Mouse (Mus musculus): Measurements from ENCODE around the gene Calhm2. TPM values are rescaled to one million over a fixed set of nuclear protein-coding genes. Genes with fewer than 3 reads are reported as not detected.
A peak's percentile ranks its signal among the peaks of the same experiment; 100 is the strongest.

The Calhm2 gene
- polyA plus RNA-seq, 1 experiment from 2014 or later = 0.71 TPM

GRCm38 (mm10) chr19:47178001-47178400 is 39.9 kb upstream of the Calhm2 start:
- Histone ChIP-seq H3K27ac (ENCODE audit: low read depth, low read length) (no peak overlapping the region), H3K4me1 (replicated peaks; ENCODE audit: control insufficient read depth, insufficient read depth, low read length) (peaks cover 6% of the 10 kb centered on the region; the same call in 1 of the 2 replicates), H3K36me3 (ENCODE audit: control insufficient read depth, insufficient read depth, low read length) (no peaks in the 10 kb centered on the region), H3K4me2 (ENCODE audit: low read depth, low read length, severe bottlenecking) (peak overlapping the region; percentile 100), H3K4me3 (ENCODE audit: low read depth, low read length) (peak overlapping the region; percentile 65), H3K9me3 (ENCODE audit: control insufficient read depth, low read length) (no peaks in the 10 kb centered on the region; the same call in 1 of the 2 replicates), H3K9ac (ENCODE audit: low read length) (no peak overlapping the region), H3K27me3 (ENCODE audit: control insufficient read depth, insufficient read depth, low read length) (peaks cover 33% of the 10 kb centered on the region)
- DNase-seq (ENCODE audit: low spot score) (no peak), ATAC-seq (replicated peaks; ENCODE audit: low FRiP score) (peak; percentile 26; the same call in 1 of the 2 replicates)
- WGBS = 19% methylated on average over 10 of the region's 10 CpGs

GRCm38 (mm10) chr19:47176916-47177505 is 38.9 kb upstream of the Calhm2 start:
- Histone ChIP-seq H3K4me1 (replicated peaks; ENCODE audit: control insufficient read depth, insufficient read depth, low read length) (peaks cover 6% of the 10 kb centered on the region; the same call in 1 of the 2 replicates), H3K36me3 (ENCODE audit: control insufficient read depth, insufficient read depth, low read length) (no peaks in the 10 kb centered on the region), H3K27me3 (ENCODE audit: control insufficient read depth, insufficient read depth, low read length) (peaks cover 33% of the 10 kb centered on the region), H3K4me3 (ENCODE audit: low read depth, low read length) (no peak overlapping the region), H3K27ac (ENCODE audit: low read depth, low read length) (no peak overlapping the region), H3K9ac (ENCODE audit: low read length) (no peak overlapping the region), H3K4me2 (ENCODE audit: low read depth, low read length, severe bottlenecking) (no peak overlapping the region), H3K9me3 (ENCODE audit: control insufficient read depth, low read length) (no peaks in the 10 kb centered on the region; the same call in 1 of the 2 replicates)
- no peak for ATAC-seq (replicated peaks; ENCODE audit: low FRiP score)
- 86% methylated on average over 2 of the region's 2 CpGs for WGBS
- no peak for DNase-seq (ENCODE audit: low spot score)

GRCm38 (mm10) chr19:47175472-47175871 is 37.4 kb upstream of the Calhm2 start:
- ATAC-seq (replicated peaks; ENCODE audit: low FRiP score) (no peak), DNase-seq (ENCODE audit: low spot score) (no peak)
- WGBS = 72% methylated on average over 2 of the region's 2 CpGs
- no peak overlapping the region for H3K4me2 ChIP-seq (ENCODE audit: low read depth, low read length, severe bottlenecking)
- peaks cover 6% of the 10 kb centered on the region; the same call in 1 of the 2 replicates for H3K4me1 ChIP-seq (replicated peaks; ENCODE audit: control insufficient read depth, insufficient read depth, low read length)
- H3K9ac ChIP-seq (ENCODE audit: low read length) = no peak overlapping the region
- H3K27ac ChIP-seq (ENCODE audit: low read depth, low read length) = no peak overlapping the region
- peaks cover 29% of the 10 kb centered on the region for H3K27me3 ChIP-seq (ENCODE audit: control insufficient read depth, insufficient read depth, low read length)
- H3K9me3 ChIP-seq (ENCODE audit: control insufficient read depth, low read length) = no peaks in the 10 kb centered on the region
- no peaks in the 10 kb centered on the region for H3K36me3 ChIP-seq (ENCODE audit: control insufficient read depth, insufficient read depth, low read length)
- H3K4me3 ChIP-seq (ENCODE audit: low read depth, low read length) = no peak overlapping the region

GRCm38 (mm10) chr19:47174515-47174914 is 36.4 kb upstream of the Calhm2 start:
- H3K4me2 ChIP-seq (ENCODE audit: low read depth, low read length, severe bottlenecking) = no peak overlapping the region
- no peaks in the 10 kb centered on the region for H3K9me3 ChIP-seq (ENCODE audit: control insufficient read depth, low read length)
- peaks cover 5% of the 10 kb centered on the region; the same call in 1 of the 2 replicates for H3K4me1 ChIP-seq (replicated peaks; ENCODE audit: control insufficient read depth, insufficient read depth, low read length)
- H3K36me3 ChIP-seq (ENCODE audit: control insufficient read depth, insufficient read depth, low read length) = no peaks in the 10 kb centered on the region
- ATAC-seq (replicated peaks; ENCODE audit: low FRiP score) (no peak), DNase-seq (ENCODE audit: low spot score) (no peak)
- no peak overlapping the region for H3K9ac ChIP-seq (ENCODE audit: low read length)
- peaks cover 19% of the 10 kb centered on the region for H3K27me3 ChIP-seq (ENCODE audit: control insufficient read depth, insufficient read depth, low read length)
- WGBS = 57% methylated on average over 3 of the region's 3 CpGs
- H3K27ac ChIP-seq (ENCODE audit: low read depth, low read length) = no peak overlapping the region
- no peak overlapping the region for H3K4me3 ChIP-seq (ENCODE audit: low read depth, low read length)

GRCm38 (mm10) chr19:47168793-47169412 is 30.8 kb upstream of the Calhm2 start:
- Histone ChIP-seq H3K36me3 (ENCODE audit: control insufficient read depth, insufficient read depth, low read length) (no peaks in the 10 kb centered on the region), H3K27me3 (ENCODE audit: control insufficient read depth, insufficient read depth, low read length) (no peaks in the 10 kb centered on the region), H3K4me2 (ENCODE audit: low read depth, low read length, severe bottlenecking) (peak overlapping the region; percentile 3; the same call in 1 of the 2 replicates), H3K9ac (ENCODE audit: low read length) (no peak overlapping the region; the same call in 1 of the 2 replicates), H3K4me3 (ENCODE audit: low read depth, low read length) (no peak overlapping the region), H3K9me3 (ENCODE audit: control insufficient read depth, low read length) (no peaks in the 10 kb centered on the region), H3K27ac (ENCODE audit: low read depth, low read length) (no peak overlapping the region), H3K4me1 (replicated peaks; ENCODE audit: control insufficient read depth, insufficient read depth, low read length) (no peaks in the 10 kb centered on the region)
- 27% methylated on average over 11 of the region's 11 CpGs for WGBS
- 0 out of 2 replicates have a peak, but pooled peaks have one; percentile 15 for ATAC-seq (replicated peaks; ENCODE audit: low FRiP score)
- DNase-seq (ENCODE audit: low spot score) = peak; percentile 90

DNA sequence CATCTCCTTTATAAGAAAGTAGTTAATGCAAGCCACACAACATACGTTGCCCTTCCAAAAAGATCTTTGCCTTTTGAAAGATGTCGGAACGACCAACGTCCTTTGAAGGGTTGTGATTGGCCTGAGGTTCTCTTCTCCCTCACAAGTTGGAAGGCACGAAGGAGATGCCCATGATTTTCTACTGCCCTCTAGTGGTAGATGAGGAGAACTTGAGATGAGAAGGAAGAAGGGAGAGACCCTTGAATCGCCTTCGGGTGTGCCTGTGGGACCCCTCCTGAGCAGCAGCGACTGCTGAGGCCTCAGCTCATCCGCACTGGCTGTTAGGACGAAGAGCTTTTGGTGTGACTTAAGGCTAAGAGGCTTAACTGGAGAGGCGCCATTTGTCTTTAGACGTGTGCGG is 30.1 kb upstream of the Calhm2 start:
- WGBS = 7% methylated on average over 13 of the region's 13 CpGs
- Histone ChIP-seq H3K9me3 (ENCODE audit: control insufficient read depth, low read length) (no peaks in the 10 kb centered on the region), H3K4me1 (replicated peaks; ENCODE audit: control insufficient read depth, insufficient read depth, low read length) (no peaks in the 10 kb centered on the region), H3K4me3 (ENCODE audit: low read depth, low read length) (no peak overlapping the region), H3K27ac (ENCODE audit: low read depth, low read length) (no peak overlapping the region), H3K36me3 (ENCODE audit: control insufficient read depth, insufficient read depth, low read length) (no peaks in the 10 kb centered on the region), H3K4me2 (ENCODE audit: low read depth, low read length, severe bottlenecking) (peak overlapping the region; percentile 3; the same call in 1 of the 2 replicates), H3K9ac (ENCODE audit: low read length) (no peak overlapping the region), H3K27me3 (ENCODE audit: control insufficient read depth, insufficient read depth, low read length) (no peaks in the 10 kb centered on the region)
- DNase-seq (ENCODE audit: low spot score) (peak; percentile 57), ATAC-seq (replicated peaks; ENCODE audit: low FRiP score) (no peak)

- no peaks in the 10 kb centered on the region for H3K27me3 ChIP-seq (ENCODE audit: control insufficient read depth, insufficient read depth, low read length)
- H3K4me1 ChIP-seq (replicated peaks; ENCODE audit: control insufficient read depth, insufficient read depth, low read length) = no peaks in the 10 kb centered on the region
- WGBS = 48% methylated on average over 7 of the region's 7 CpGs
- ATAC-seq (replicated peaks; ENCODE audit: low FRiP score) (no peak), DNase-seq (ENCODE audit: low spot score) (no peak)
- no peak overlapping the region for H3K4me3 ChIP-seq (ENCODE audit: low read depth, low read length)
- H3K9me3 ChIP-seq (ENCODE audit: control insufficient read depth, low read length) = no peaks in the 10 kb centered on the region
- no peak overlapping the region for H3K9ac ChIP-seq (ENCODE audit: low read length)
- no peak overlapping the region for H3K4me2 ChIP-seq (ENCODE audit: low read depth, low read length, severe bottlenecking)
- H3K36me3 ChIP-seq (ENCODE audit: control insufficient read depth, insufficient read depth, low read length) = no peaks in the 10 kb centered on the region
- H3K27ac ChIP-seq (ENCODE audit: low read depth, low read length) = no peak overlapping the region
Measured at GRCm38 (mm10) chr19:47167617-47168214, 29.6 kb upstream of the Calhm2 start.

DNA sequence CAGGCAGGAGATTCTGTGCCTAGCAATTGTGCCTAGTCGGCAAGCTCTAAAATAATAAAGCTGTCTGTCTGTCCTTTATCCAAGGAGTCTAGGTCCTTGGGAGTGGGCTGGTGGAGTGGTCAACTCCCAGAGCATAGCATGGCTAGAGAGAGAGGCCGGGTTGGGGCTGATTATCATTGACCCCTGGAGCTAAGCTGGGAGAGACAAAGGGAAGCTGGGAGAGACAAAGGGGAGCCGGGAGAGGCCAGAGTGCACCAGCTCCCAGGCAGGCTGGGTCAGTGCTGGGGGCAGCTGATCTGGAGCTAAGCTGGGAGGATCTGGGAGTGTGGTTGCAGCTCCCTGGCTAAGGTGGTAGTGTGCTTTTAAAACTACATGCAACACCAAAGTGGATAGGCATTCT is 28.7 kb upstream of the Calhm2 start:
- H3K27ac ChIP-seq (ENCODE audit: low read depth, low read length) = no peak overlapping the region
- H3K9me3 ChIP-seq (ENCODE audit: control insufficient read depth, low read length) = no peaks in the 10 kb centered on the region
- DNase-seq (ENCODE audit: low spot score) = no peak
- H3K4me1 ChIP-seq (replicated peaks; ENCODE audit: control insufficient read depth, insufficient read depth, low read length) = no peaks in the 10 kb centered on the region
- no peak for ATAC-seq (replicated peaks; ENCODE audit: low FRiP score)
- H3K4me3 ChIP-seq (ENCODE audit: low read depth, low read length) = no peak overlapping the region
- 13% methylated on average over 3 of the region's 3 CpGs for WGBS
- no peaks in the 10 kb centered on the region for H3K36me3 ChIP-seq (ENCODE audit: control insufficient read depth, insufficient read depth, low read length)
- no peak overlapping the region for H3K9ac ChIP-seq (ENCODE audit: low read length)
- H3K27me3 ChIP-seq (ENCODE audit: control insufficient read depth, insufficient read depth, low read length) = no peaks in the 10 kb centered on the region
- no peak overlapping the region for H3K4me2 ChIP-seq (ENCODE audit: low read depth, low read length, severe bottlenecking)

Data from forebrain, embryonic 11.5 days (tissue).